Comparison of ENCODE assay signal across 8 mouse cellular contexts in genomic region chr8:85036718-85037365, GRCm38 (mm10). TPM values are rescaled to one million over a fixed set of nuclear protein-coding genes. Genes with fewer than 3 reads are reported as not detected.
DNase-seq lines count a peak whose midpoint lies in the region; ATAC-seq and TF ChIP-seq lines count a peak whose summit lies in the region.

Gene Tnpo2 (plus strand): TSS chr8:85036915.

- H3K27me3 ChIP-seq in forebrain, embryonic 15.5 days, result no peaks in the 10 kb centered on the region

- no peak; the same call in 1 of the 2 replicates for TF ChIP-seq POLR2A in lung, adult 2 months (IDR thresholded peaks at IDR 0.05; ENCODE audit: borderline replicate concordance, extremely low read depth, low read depth, low read length)

- H3K4me1 ChIP-seq in ES-E14 (ENCODE audit: control insufficient read depth in 2 of 2, insufficient read depth in 2 of 2, low read length in 2 of 2, poor library complexity in 1 of 2), result peaks cover 0 to 9% of the 10 kb centered on the region in 2 experiments; a peak in 2 of 4 replicates
- H3K4me1 ChIP-seq in forebrain, embryonic 15.5 days, result peaks cover 30% of the 10 kb centered on the region
- H3K4me1 ChIP-seq in lung, adult 2 months (ENCODE audit: control insufficient read depth, insufficient read depth, low read length), result peaks cover 13% of the 10 kb centered on the region

- H3K9me3 ChIP-seq in ES-E14 (ENCODE audit: control insufficient read depth, insufficient read depth, low read depth, low read length), result no peaks in the 10 kb centered on the region
- H3K9me3 ChIP-seq in forebrain, embryonic 15.5 days, result no peaks in the 10 kb centered on the region

- in situ Hi-C loops in ES-E14 (cut with MboI; ENCODE audit: low sequenced_read_pairs in 2 of 2, unreplicated experiment in 2 of 2), result no loop called here

- under 1% methylated on average over 55 of the region's 59 CpGs for WGBS in forebrain, embryonic 15.5 days
- WGBS in lung, adult 2 months, result under 1% methylated on average over 58 of the region's 59 CpGs

- peak within 1 kb of the TSS; percentile 97 for H3K27ac ChIP-seq in ES-E14 (ENCODE audit: insufficient read depth, low read depth, low read length, poor library complexity, severe bottlenecking)
- peak within 1 kb of the TSS; percentile 99 for H3K27ac ChIP-seq in forebrain, embryonic 15.5 days (replicated peaks)

- TF ChIP-seq CTCF in lung, adult 2 months (IDR thresholded peaks at IDR 0.05; ENCODE audit: insufficient read depth, low read length), result no peak

- peak; percentile 90 for DNase-seq in ES-E14 (ENCODE audit: low read depth, low spot score)
- peak; percentile 94 for DNase-seq in cerebellum, adult 11-12 months
- peak; percentile 85 for DNase-seq in heart, postnatal 25 days (ENCODE audit: low spot score)
- DNase-seq in layer of hippocampus, adult 18-20 months (ENCODE audit: low spot score in 2 of 2), result peak; percentile 90 to 97
- DNase-seq in lung, adult 2 months, result peak; percentile 83
- DNase-seq in thymus, adult 18-20 months, result peak; percentile 80 to 91

- ATAC-seq in forebrain, embryonic 15.5 days (replicated peaks), result peak; percentile 90
- peak; percentile 91 for ATAC-seq in neutrophil, adult 5-6 weeks (ENCODE audit: extremely low read depth, insufficient number of reproducible peaks, low FRiP score, poor library complexity, severe bottlenecking)

- peak within 1 kb of the TSS; percentile 99 for H3K9ac ChIP-seq in ES-E14 (ENCODE audit: insufficient read depth, low read depth, low read length, poor library complexity, severe bottlenecking)
- peak within 1 kb of the TSS; percentile 87 for H3K9ac ChIP-seq in forebrain, embryonic 15.5 days (replicated peaks)

- peak within 1 kb of the TSS; percentile 77 to 96 for H3K4me3 ChIP-seq in ES-E14 (ENCODE audit: insufficient read depth in 1 of 2, low read depth in 1 of 2, low read length in 2 of 2, poor library complexity in 1 of 2, severe bottlenecking in 1 of 2)
- H3K4me3 ChIP-seq in forebrain, embryonic 15.5 days, result peak within 1 kb of the TSS; percentile 88
- H3K4me3 ChIP-seq in lung, adult 2 months (replicated peaks; ENCODE audit: extremely low read depth, low read depth, low read length), result peak within 1 kb of the TSS; percentile 93

- intact Hi-C loops in heart, postnatal 25 days (cut with DNase I), result no loop called here

- peak within 1 kb of the TSS; percentile 93 for H3K4me2 ChIP-seq in forebrain, embryonic 15.5 days (replicated peaks)

- peaks cover 18% of the 10 kb centered on the region for H3K36me3 ChIP-seq in ES-E14 (ENCODE audit: control insufficient read depth, insufficient read depth, low read length, poor library complexity, severe bottlenecking)
- H3K36me3 ChIP-seq in forebrain, embryonic 15.5 days, result peaks cover 32% of the 10 kb centered on the region

TF ChIP-seq in ES-E14, 5 proteins besides CTCF, POLR2A, EP300 and RAD21:
- TF ChIP-seq ZC3H11A (IDR thresholded peaks at IDR 0.05; ENCODE audit: borderline replicate concordance, low read depth, low read length) (no peak), CHD2 (IDR thresholded peaks at IDR 0.05; ENCODE audit: low read depth, low read length) (no peak; the same call in 1 of the 2 replicates), MAFK (IDR thresholded peaks at IDR 0.05; ENCODE audit: insufficient read depth, low read depth, low read length) (0 out of 2 replicates have a peak, but pooled peaks have one; percentile 48), HCFC1 (IDR thresholded peaks at IDR 0.05; ENCODE audit: borderline replicate concordance, insufficient read depth, low read length) (peak; percentile 74; the same call in 1 of the 2 replicates), ZNF384 (IDR thresholded peaks at IDR 0.05; ENCODE audit: low read depth, low read length) (peak; percentile 100)

RNA-seq across cellular contexts. Expression of gene Tnpo2, which starts in this region (rescaled TPM):
- 88.4 and 101 TPM in 2 replicates for total RNA-seq in ES-E14 (2012; rRNA removed)
- polyA plus RNA-seq in forebrain, embryonic 15.5 days (2015; fragmentation: Nextera tagmentation; extraction: Ambion mirVana), result 57.9 and 64.1 TPM in 2 replicates
- 10 to 100 TPM; 28.0 to 28.7 TPM for total RNA-seq in heart, postnatal 25 days (2021)
- 100 to 1,000 TPM; 163 to 179 TPM for total RNA-seq in layer of hippocampus, adult 18-20 months (2021)
- polyA plus RNA-seq in lung, adult 2 months (2012; rRNA removed), result 49.1 and 68.3 TPM in 2 replicates
- total RNA-seq in neutrophil, adult 5-6 weeks (2017), result 16.9 TPM in 2 replicates

Comparison
In these comparisons a context has a peak if more than half of its experiments do, and no peak if none do; other contexts are left out.
1. Peak in every context shown above with its lines: DNase-seq, ATAC-seq, H3K4me3 ChIP-seq and H3K27ac ChIP-seq.